Mouse (Mus musculus): ENCODE measurements around the gene Ptpn1.

DNA sequence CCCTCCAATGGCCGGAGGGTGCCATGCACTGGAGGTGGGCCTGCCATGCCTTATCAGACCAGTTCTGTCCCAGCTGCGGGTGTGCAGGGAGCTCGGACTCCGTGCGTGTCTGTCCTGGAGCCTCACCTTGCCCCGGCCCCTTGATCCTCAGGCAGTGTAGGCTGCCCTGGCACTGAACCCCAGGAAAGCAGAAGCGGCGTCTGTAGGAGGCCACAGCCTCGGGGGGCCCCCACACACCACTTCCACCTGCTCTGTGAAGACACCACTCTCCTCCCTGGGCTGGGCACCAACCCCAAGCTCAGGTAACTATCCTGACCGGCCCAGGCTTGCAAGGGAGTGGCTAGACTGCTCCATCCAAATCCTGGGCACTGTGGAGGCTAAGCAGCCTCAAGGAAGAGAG, 48.5 kb downstream of the Ptpn1 start:
- TF ChIP-seq GATA1 (IDR thresholded peaks at IDR 0.05; ENCODE audit: low read length) (no peak), TAL1 (IDR thresholded peaks at IDR 0.05; ENCODE audit: low read length) (no peak)
